Mouse (Mus musculus) intestine, postnatal 0 days (tissue): Measurements from ENCODE around the gene Vegfa. TPM values are rescaled to one million over a fixed set of nuclear protein-coding genes. Genes with fewer than 3 reads are reported as not detected.
A peak's percentile ranks its signal among the peaks of the same experiment; 100 is the strongest.

ENCODE experiments used
- ATAC-seq: fragments of 200-750 bp; cut with Nextera tagmentation; 2 replicates; pipeline ENCODE4 v1.8.0; 2017; ENCODE audit warnings: mild to moderate bottlenecking, moderate TSS enrichment, moderate library complexity
- H3K27ac ChIP-seq: fragments of 300-500 bp; sonication (generic); 2 replicates; pipeline ENCODE4 v1.5.1; 2014; ENCODE audit warnings: mild to moderate bottlenecking, low read depth, low read length, moderate library complexity
- H3K27me3 ChIP-seq: fragments of 300-500 bp; sonication (generic); replicated peaks from 2 replicates; pipeline ENCODE4 v1.6.1; 2014; ENCODE audit warnings: low read length, mixed read lengths; ENCODE audit not compliant: control insufficient read depth, insufficient read depth
- H3K36me3 ChIP-seq: fragments of 300-500 bp; sonication (generic); 2 replicates; pipeline ENCODE4 v1.6.1; 2014; ENCODE audit warnings: mild to moderate bottlenecking, moderate library complexity; ENCODE audit not compliant: control insufficient read depth, insufficient read depth
- H3K4me1 ChIP-seq: fragments of 300-500 bp; sonication (generic); replicated peaks from 2 replicates; pipeline ENCODE4 v1.6.1; 2014; ENCODE audit warnings: antibody characterized with exemption, low read length, mixed read lengths; ENCODE audit not compliant: control insufficient read depth, insufficient read depth
- H3K4me2 ChIP-seq: fragments of 300-500 bp; sonication (generic); replicated peaks from 2 replicates; pipeline ENCODE4 v1.6.1; 2014; ENCODE audit warnings: low read depth, mild to moderate bottlenecking, moderate library complexity
- H3K4me3 ChIP-seq: fragments of 300-500 bp; sonication (generic); 2 replicates; pipeline ENCODE4 v1.5.1; 2014; ENCODE audit warnings: low read depth, low read length
- H3K9ac ChIP-seq: fragments of 300-500 bp; sonication (generic); 2 replicates; pipeline ENCODE4 v1.6.1; 2014; ENCODE audit warnings: mild to moderate bottlenecking, low read depth, low read length
- H3K9me3 ChIP-seq: fragments of 300-500 bp; sonication (generic); 2 replicates; pipeline ENCODE4 v1.6.1; 2016; ENCODE audit warnings: mixed run types; ENCODE audit not compliant: control insufficient read depth
- CTCF ChIP-seq: sonication (generic); IDR thresholded peaks from 2 replicates; pipeline ENCODE4 v1.5.1; 2016; ENCODE audit warnings: low read depth, mild to moderate bottlenecking, control low read depth, antibody characterized with exemption, moderate library complexity
- WGBS: fragments of 180-500 bp; shearing (Covaris S2); extraction: QIAGEN DNeasy Blood & Tissue Kit; methylation state at CpG from one replicate; pipeline ENCODE4 v1.1.7; 2014; 5-methylcytosine and 5-hydroxymethylcytosine counted together
- polyA plus RNA-seq: library from polyadenylated mRNA; unstranded; fragments of >200 nt; fragmentation: Nextera tagmentation; extraction: Ambion mirVana; gene quantifications from 2 replicates; pipeline ENCODE4 v1.2.1, GENCODE M21; 2015

Vegfa gene
- polyA plus RNA-seq, 1 experiment from 2014 or later = 5.9 TPM

- Histone ChIP-seq H3K27me3 (no peaks in the 10 kb centered on the region), H3K9ac (no peak overlapping the region), H3K4me1 (peaks cover 9% of the 10 kb centered on the region; the same call in 1 of the 2 replicates), H3K27ac (peak overlapping the region; percentile 85), H3K4me2 (no peak overlapping the region), H3K4me3 (no peak overlapping the region), H3K9me3 (no peaks in the 10 kb centered on the region), H3K36me3 (no peaks in the 10 kb centered on the region)
- 50% methylated on average over 15 of the region's 15 CpGs for WGBS
- ATAC-seq = peak; percentile 90
- no peak for TF ChIP-seq CTCF
These were observed 28.3 kb downstream of the Vegfa start for GRCm38 (mm10) chr17:46003717-46004481.

- H3K9ac ChIP-seq = peak overlapping the region; percentile 12; the same call in 1 of the 2 replicates
- WGBS = 51% methylated on average over 9 of the region's 9 CpGs
- no peaks in the 10 kb centered on the region for H3K27me3 ChIP-seq
- no peaks in the 10 kb centered on the region for H3K9me3 ChIP-seq
- H3K36me3 ChIP-seq = no peaks in the 10 kb centered on the region
- peaks cover 13% of the 10 kb centered on the region; the same call in 1 of the 2 replicates for H3K4me1 ChIP-seq
- TF ChIP-seq CTCF = no peak
- ATAC-seq = peak; percentile 15
- peak overlapping the region; percentile 81 for H3K27ac ChIP-seq
- H3K4me2 ChIP-seq = peak overlapping the region; percentile 51
- H3K4me3 ChIP-seq = no peak overlapping the region
These were observed 32.7 kb downstream of the Vegfa start for GRCm38 (mm10) chr17:45999366-45999940.

- Histone ChIP-seq H3K27me3 (no peaks in the 10 kb centered on the region), H3K27ac (peak overlapping the region; percentile 87), H3K36me3 (no peaks in the 10 kb centered on the region), H3K9me3 (no peaks in the 10 kb centered on the region), H3K9ac (no peak overlapping the region), H3K4me2 (peak overlapping the region; percentile 51; the same call in 1 of the 2 replicates), H3K4me3 (no peak overlapping the region), H3K4me1 (peaks cover 13% of the 10 kb centered on the region; the same call in 1 of the 2 replicates)
- 16% methylated on average over 6 of the region's 6 CpGs for WGBS
- ATAC-seq = peak; percentile 75
- peak; percentile 42 for TF ChIP-seq CTCF
These were observed 33.8 kb downstream of the Vegfa start for GRCm38 (mm10) chr17:45998363-45998762.

- H3K27ac ChIP-seq = peak overlapping the region; percentile 87
- H3K4me2 ChIP-seq = peak overlapping the region; percentile 21; the same call in 1 of the 2 replicates
- H3K4me1 ChIP-seq = peaks cover 13% of the 10 kb centered on the region; the same call in 1 of the 2 replicates
- no peak overlapping the region for H3K4me3 ChIP-seq
- 44% methylated on average over 9 of the region's 9 CpGs for whole genome bisulfite sequencing
- H3K9ac ChIP-seq = no peak overlapping the region; the same call in 1 of the 2 replicates
- TF ChIP-seq CTCF = no peak
- ATAC-seq = peak; percentile 68
- no peaks in the 10 kb centered on the region for H3K36me3 ChIP-seq
- H3K9me3 ChIP-seq = no peaks in the 10 kb centered on the region
- no peaks in the 10 kb centered on the region for H3K27me3 ChIP-seq
These were observed 35.2 kb downstream of the Vegfa start for GRCm38 (mm10) chr17:45996921-45997444.

GRCm38 (mm10) chr17:45994281-45994817 lies 37.8 kb downstream of the Vegfa start:
- WGBS = 27% methylated on average over 11 of the region's 11 CpGs
- Histone ChIP-seq H3K4me3 (no peak overlapping the region), H3K27me3 (no peaks in the 10 kb centered on the region), H3K4me2 (peak overlapping the region; percentile 46), H3K27ac (peak overlapping the region; percentile 75), H3K9ac (no peak overlapping the region; the same call in 1 of the 2 replicates), H3K9me3 (no peaks in the 10 kb centered on the region), H3K36me3 (no peaks in the 10 kb centered on the region), H3K4me1 (peaks cover 9% of the 10 kb centered on the region; the same call in 1 of the 2 replicates)
- no peak for TF ChIP-seq CTCF
- ATAC-seq = peak; percentile 81

- Histone ChIP-seq H3K4me1 (no peaks in the 10 kb centered on the region; the same call in 1 of the 2 replicates), H3K27ac (peak overlapping the region; percentile 89), H3K27me3 (no peaks in the 10 kb centered on the region), H3K9ac (no peak overlapping the region), H3K4me2 (no peak overlapping the region), H3K4me3 (no peak overlapping the region), H3K9me3 (no peaks in the 10 kb centered on the region), H3K36me3 (no peaks in the 10 kb centered on the region)
- peak; percentile 96 for ATAC-seq
- WGBS = 58% methylated on average over 3 of the region's 3 CpGs
- TF ChIP-seq CTCF = no peak
These were observed 45.3 kb downstream of the Vegfa start for GRCm38 (mm10) chr17:45986915-45987314.
